Mouse (Mus musculus): ENCODE measurements at regions not wholly inside any gene's neighbourhood (a gene's known extent, or its start where the extent isn't known, plus 50 kb on each side); places are given as distances from the start of the nearest gene placed in this dataset.
A peak's percentile ranks its signal among the peaks of the same experiment; 100 is the strongest.

- Histone ChIP-seq H3K4me1 (ENCODE audit: control insufficient read depth, insufficient read depth, low read length) (no peaks in the 10 kb centered on the region), H3K27me3 (ENCODE audit: control insufficient read depth, insufficient read depth, low read length) (no peaks in the 10 kb centered on the region), H3K4me3 (replicated peaks; ENCODE audit: low read length) (no peak overlapping the region), H3K27ac (replicated peaks; ENCODE audit: low read depth, low read length) (no peak overlapping the region), H3K9ac (ENCODE audit: low read depth, low read length, severe bottlenecking) (no peak overlapping the region), H3K4me2 (replicated peaks; ENCODE audit: low read depth, low read length, severe bottlenecking) (no peak overlapping the region), H3K36me3 (ENCODE audit: control insufficient read depth, insufficient read depth, low read length) (no peaks in the 10 kb centered on the region), H3K9me3 (ENCODE audit: control insufficient read depth, low read length) (no peaks in the 10 kb centered on the region)
- no peak for TF ChIP-seq POLR2A (IDR thresholded peaks at IDR 0.05; ENCODE audit: borderline replicate concordance, extremely low read depth, insufficient read depth, insufficient read length)
- WGBS = 91% methylated on average over 2 of the region's 2 CpGs
- DNase-seq (ENCODE audit: low spot score) = no peak
- ATAC-seq (ENCODE audit: low FRiP score, low read depth) = no peak
These were observed 705.8 kb upstream of the Ddx18 start for GRCm38 (mm10) chr1:122273579-122273978.

- no peaks in the 10 kb centered on the region for H3K4me1 ChIP-seq (ENCODE audit: control insufficient read depth, insufficient read depth, low read length)
- no peaks in the 10 kb centered on the region for H3K9me3 ChIP-seq (ENCODE audit: control insufficient read depth, low read length)
- DNase-seq (ENCODE audit: low spot score) (no peak), ATAC-seq (ENCODE audit: low FRiP score, low read depth) (no peak)
- no peaks in the 10 kb centered on the region for H3K27me3 ChIP-seq (ENCODE audit: control insufficient read depth, insufficient read depth, low read length)
- H3K36me3 ChIP-seq (ENCODE audit: control insufficient read depth, insufficient read depth, low read length) = no peaks in the 10 kb centered on the region
- H3K4me3 ChIP-seq (replicated peaks; ENCODE audit: low read length) = no peak overlapping the region
- WGBS = 90% methylated on average over 2 of the region's 2 CpGs
- no peak overlapping the region for H3K9ac ChIP-seq (ENCODE audit: low read depth, low read length, severe bottlenecking)
- no peak overlapping the region for H3K4me2 ChIP-seq (replicated peaks; ENCODE audit: low read depth, low read length, severe bottlenecking)
- no peak overlapping the region for H3K27ac ChIP-seq (replicated peaks; ENCODE audit: low read depth, low read length)
- TF ChIP-seq POLR2A (IDR thresholded peaks at IDR 0.05; ENCODE audit: borderline replicate concordance, extremely low read depth, insufficient read depth, insufficient read length) = no peak
These were observed 675.2 kb upstream of the Ddx18 start for GRCm38 (mm10) chr1:122243031-122243430.

GRCm38 (mm10) chr1:122241511-122241910, 673.7 kb upstream of the Ddx18 start:
- H3K27me3 ChIP-seq (ENCODE audit: control insufficient read depth, insufficient read depth, low read length) = no peaks in the 10 kb centered on the region

GRCm38 (mm10) chr1:122230442-122230841, 662.7 kb upstream of the Ddx18 start:
- no peak overlapping the region for H3K27ac ChIP-seq (replicated peaks; ENCODE audit: low read depth, low read length)
- H3K36me3 ChIP-seq (ENCODE audit: control insufficient read depth, insufficient read depth, low read length) = no peaks in the 10 kb centered on the region
- H3K4me1 ChIP-seq (ENCODE audit: control insufficient read depth, insufficient read depth, low read length) = no peaks in the 10 kb centered on the region
- 81% methylated on average over 4 of the region's 4 CpGs for WGBS
- ATAC-seq (ENCODE audit: low FRiP score, low read depth) (no peak), DNase-seq (ENCODE audit: low spot score) (no peak)
- no peak overlapping the region for H3K4me2 ChIP-seq (replicated peaks; ENCODE audit: low read depth, low read length, severe bottlenecking)
- H3K4me3 ChIP-seq (replicated peaks; ENCODE audit: low read length) = no peak overlapping the region
- no peak for TF ChIP-seq POLR2A (IDR thresholded peaks at IDR 0.05; ENCODE audit: borderline replicate concordance, extremely low read depth, insufficient read depth, insufficient read length)
- H3K9ac ChIP-seq (ENCODE audit: low read depth, low read length, severe bottlenecking) = no peak overlapping the region
- no peaks in the 10 kb centered on the region for H3K27me3 ChIP-seq (ENCODE audit: control insufficient read depth, insufficient read depth, low read length)
- no peaks in the 10 kb centered on the region for H3K9me3 ChIP-seq (ENCODE audit: control insufficient read depth, low read length)

More at GRCm38 (mm10) chr1:122241511-122241910, 673.7 kb upstream of the Ddx18 start:
- Histone ChIP-seq H3K27ac (replicated peaks; ENCODE audit: low read depth, low read length) (no peak overlapping the region), H3K36me3 (ENCODE audit: control insufficient read depth, insufficient read depth, low read length) (no peaks in the 10 kb centered on the region), H3K4me1 (ENCODE audit: control insufficient read depth, insufficient read depth, low read length) (no peaks in the 10 kb centered on the region), H3K9ac (ENCODE audit: low read depth, low read length, severe bottlenecking) (no peak overlapping the region), H3K4me2 (replicated peaks; ENCODE audit: low read depth, low read length, severe bottlenecking) (no peak overlapping the region), H3K9me3 (ENCODE audit: control insufficient read depth, low read length) (no peaks in the 10 kb centered on the region), H3K4me3 (replicated peaks; ENCODE audit: low read length) (no peak overlapping the region)
- no peak for DNase-seq (ENCODE audit: low spot score)
- no peak for TF ChIP-seq POLR2A (IDR thresholded peaks at IDR 0.05; ENCODE audit: borderline replicate concordance, extremely low read depth, insufficient read depth, insufficient read length)
- no peak for ATAC-seq (ENCODE audit: low FRiP score, low read depth)
- 93% methylated on average over 3 of the region's 3 CpGs for WGBS

- H3K36me3 ChIP-seq (ENCODE audit: control insufficient read depth, insufficient read depth, low read length) = no peaks in the 10 kb centered on the region
- no peak overlapping the region for H3K9ac ChIP-seq (ENCODE audit: low read depth, low read length, severe bottlenecking)
- H3K4me1 ChIP-seq (ENCODE audit: control insufficient read depth, insufficient read depth, low read length) = no peaks in the 10 kb centered on the region
- no peak overlapping the region for H3K4me2 ChIP-seq (replicated peaks; ENCODE audit: low read depth, low read length, severe bottlenecking)
- no peaks in the 10 kb centered on the region for H3K27me3 ChIP-seq (ENCODE audit: control insufficient read depth, insufficient read depth, low read length)
- ATAC-seq (ENCODE audit: low FRiP score, low read depth) (peak; percentile 63), DNase-seq (ENCODE audit: low spot score) (peak; percentile 92)
- H3K27ac ChIP-seq (replicated peaks; ENCODE audit: low read depth, low read length) = no peak overlapping the region
- no peak for TF ChIP-seq POLR2A (IDR thresholded peaks at IDR 0.05; ENCODE audit: borderline replicate concordance, extremely low read depth, insufficient read depth, insufficient read length)
- H3K4me3 ChIP-seq (replicated peaks; ENCODE audit: low read length) = no peak overlapping the region
- H3K9me3 ChIP-seq (ENCODE audit: control insufficient read depth, low read length) = no peaks in the 10 kb centered on the region
- 31% methylated on average over 2 of the region's 2 CpGs for WGBS
These were observed 644.7 kb upstream of the Ddx18 start for GRCm38 (mm10) chr1:122212484-122212883.

- 84% methylated on average over 2 of the region's 2 CpGs for WGBS
- TF ChIP-seq POLR2A (IDR thresholded peaks at IDR 0.05; ENCODE audit: borderline replicate concordance, extremely low read depth, insufficient read depth, insufficient read length) = no peak
- ATAC-seq (ENCODE audit: low FRiP score, low read depth) (no peak), DNase-seq (ENCODE audit: low spot score) (no peak)
- Histone ChIP-seq H3K27ac (replicated peaks; ENCODE audit: low read depth, low read length) (no peak overlapping the region), H3K27me3 (ENCODE audit: control insufficient read depth, insufficient read depth, low read length) (no peaks in the 10 kb centered on the region), H3K9me3 (ENCODE audit: control insufficient read depth, low read length) (no peaks in the 10 kb centered on the region), H3K4me2 (replicated peaks; ENCODE audit: low read depth, low read length, severe bottlenecking) (no peak overlapping the region), H3K4me3 (replicated peaks; ENCODE audit: low read length) (no peak overlapping the region), H3K36me3 (ENCODE audit: control insufficient read depth, insufficient read depth, low read length) (no peaks in the 10 kb centered on the region), H3K9ac (ENCODE audit: low read depth, low read length, severe bottlenecking) (no peak overlapping the region), H3K4me1 (ENCODE audit: control insufficient read depth, insufficient read depth, low read length) (no peaks in the 10 kb centered on the region)
These were observed 640.8 kb upstream of the Ddx18 start for GRCm38 (mm10) chr1:122208619-122209018.
